Mouse (Mus musculus): Measurements from ENCODE around the gene Kcna3.
A peak's percentile ranks its signal among the peaks of the same experiment; 100 is the strongest.

Gene Kcna3

DNA sequence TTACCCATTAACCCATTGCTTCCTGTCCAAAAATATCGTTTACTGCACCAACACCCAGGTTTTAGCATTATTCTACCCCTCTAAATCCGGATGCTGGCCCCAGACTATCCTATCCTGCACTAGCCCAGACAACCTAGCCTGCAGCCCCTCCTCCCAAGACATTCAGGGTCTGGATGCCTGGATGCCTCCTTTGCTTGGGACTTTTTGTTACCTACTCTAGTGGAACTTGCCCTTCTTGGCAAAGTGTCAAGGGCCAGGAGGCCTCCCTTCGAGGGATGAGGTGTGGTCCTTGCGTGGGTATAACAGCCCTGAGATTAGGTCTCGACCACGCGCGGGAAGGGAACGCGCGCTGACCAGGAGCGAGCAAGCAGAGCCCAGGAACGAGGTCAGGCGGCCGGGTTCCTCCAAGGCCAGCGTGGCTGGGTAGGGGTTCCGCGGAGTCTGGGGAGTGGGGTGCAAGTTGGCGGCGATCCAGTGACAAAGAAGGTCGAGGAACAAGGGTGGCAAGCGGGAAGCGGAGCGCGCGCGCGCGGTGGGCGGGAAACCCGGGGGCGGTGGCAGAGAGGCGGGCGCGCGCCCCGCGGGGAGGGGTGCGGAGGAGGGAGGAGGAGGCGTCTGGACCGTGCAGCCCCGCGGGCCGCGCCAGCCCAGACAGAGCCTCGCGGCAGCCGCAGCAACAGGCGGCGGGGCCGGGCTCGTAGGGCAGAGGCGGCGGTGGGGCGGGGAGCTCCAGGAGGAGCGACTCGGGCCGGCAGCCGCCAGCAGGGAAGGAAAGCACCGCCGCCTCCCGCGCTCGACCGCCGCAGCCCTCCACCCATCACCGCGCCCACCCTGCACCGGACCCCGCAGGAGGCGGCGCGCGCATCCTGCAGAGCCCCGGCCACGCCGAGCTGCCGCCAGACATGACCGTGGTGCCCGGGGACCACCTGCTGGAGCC is at the start of gene Kcna3:
Gene Kcna3 (plus strand): TSS at position 649 of the 937 bp plus-strand sequence.
- DNase-seq (ENCODE audit: low read depth), result peak; percentile 4

DNA sequence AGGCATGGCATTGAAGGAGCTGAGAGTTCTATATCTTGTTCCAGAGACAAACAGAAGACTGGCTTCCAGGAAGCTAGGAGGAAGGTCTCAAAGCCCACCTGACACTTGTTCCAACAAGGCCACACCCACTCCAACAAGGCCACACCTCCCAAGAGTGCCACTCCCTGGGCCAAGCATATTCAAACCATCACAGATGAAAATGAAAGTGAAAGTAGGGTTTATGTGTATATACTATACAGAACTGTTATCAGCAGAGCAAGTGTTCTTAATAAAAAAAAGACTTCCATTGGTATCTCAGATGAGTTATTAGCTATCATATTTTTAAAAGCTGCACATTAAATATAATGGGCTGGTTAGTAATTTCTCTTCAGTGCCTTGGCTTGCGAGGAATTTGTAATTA is 44.6 kb upstream of the Kcna3 start:
- no peak for DNase-seq (ENCODE audit: low read depth)

DNA sequence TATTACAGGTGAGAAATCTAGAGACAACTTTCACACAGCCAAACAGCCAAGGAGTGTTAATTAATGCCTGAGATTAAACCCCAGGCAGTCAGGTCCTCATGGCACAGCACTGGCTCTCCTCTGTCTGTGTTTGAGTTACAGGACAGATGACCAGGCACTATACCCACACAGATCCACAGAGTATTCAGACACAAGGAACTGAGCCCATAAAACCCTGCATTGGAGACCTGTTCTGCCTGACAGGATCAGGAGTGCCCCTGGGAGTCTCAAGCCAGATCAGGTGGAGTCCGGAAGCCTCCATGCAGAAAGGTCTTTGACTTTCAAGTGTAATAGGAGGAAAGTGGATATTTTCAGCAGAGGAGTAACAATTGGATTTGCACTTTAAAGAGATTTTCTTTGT is 40.6 kb upstream of the Kcna3 start:
- no peak for DNase-seq (ENCODE audit: low read depth)

DNA sequence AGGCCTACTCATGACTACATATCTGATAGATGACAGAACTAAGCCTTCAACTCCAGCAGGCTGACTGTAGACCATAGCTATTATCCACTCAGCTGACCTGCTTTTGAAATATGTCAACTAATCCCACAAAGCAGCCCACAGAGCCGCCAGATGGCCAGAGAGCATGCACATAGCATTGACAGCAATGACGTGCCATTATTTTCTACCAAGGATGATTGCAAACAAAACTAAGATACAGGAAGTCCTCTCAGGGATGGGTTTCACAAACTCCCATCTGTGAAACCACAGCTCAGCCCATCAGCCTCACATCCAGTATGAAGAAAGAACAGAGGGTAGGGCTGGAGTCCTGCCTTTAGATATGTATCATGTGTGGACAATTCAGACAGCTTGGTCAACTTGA is 39.8 kb upstream of the Kcna3 start:
- peak; percentile 2 for DNase-seq (ENCODE audit: low read depth)

DNA sequence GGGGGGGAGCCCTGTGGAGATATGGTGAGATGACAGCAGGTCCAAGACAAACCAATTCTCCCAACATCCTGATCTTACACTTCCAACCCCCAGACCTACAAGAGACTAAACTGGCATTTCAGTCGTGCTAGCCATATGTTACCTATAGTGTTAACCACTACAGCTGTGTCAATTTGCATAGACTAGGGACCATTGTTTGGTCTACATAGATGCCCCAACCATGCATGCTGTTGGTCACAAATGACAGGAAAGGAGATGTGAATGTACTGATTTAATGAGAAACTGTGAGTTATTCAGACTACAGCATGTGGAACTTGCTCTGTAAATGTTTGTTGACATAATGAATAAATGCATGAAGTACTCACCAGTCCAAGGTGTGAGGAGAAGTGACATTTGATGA is 37.6 kb upstream of the Kcna3 start:
- DNase-seq (ENCODE audit: low read depth), result no peak

DNA sequence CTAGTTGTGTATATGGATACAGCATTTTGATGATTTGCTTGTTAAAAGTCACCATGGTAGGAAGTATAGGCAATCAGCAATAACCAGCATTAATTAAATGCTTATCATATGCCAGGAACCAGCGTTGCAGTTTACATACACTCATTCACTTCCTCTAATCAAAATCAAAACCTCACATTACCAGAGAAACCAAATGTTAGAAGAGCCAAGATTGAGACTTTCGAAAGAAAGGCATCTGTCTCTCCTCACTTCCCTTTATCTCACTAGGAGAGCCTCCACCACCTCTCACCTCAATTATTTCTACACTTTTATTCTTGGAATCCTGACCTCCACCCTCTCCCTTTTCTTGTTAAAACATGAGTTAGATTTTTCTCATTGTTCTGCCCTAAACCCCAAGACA is 35.8 kb upstream of the Kcna3 start:
- no peak for DNase-seq (ENCODE audit: low read depth)

DNA sequence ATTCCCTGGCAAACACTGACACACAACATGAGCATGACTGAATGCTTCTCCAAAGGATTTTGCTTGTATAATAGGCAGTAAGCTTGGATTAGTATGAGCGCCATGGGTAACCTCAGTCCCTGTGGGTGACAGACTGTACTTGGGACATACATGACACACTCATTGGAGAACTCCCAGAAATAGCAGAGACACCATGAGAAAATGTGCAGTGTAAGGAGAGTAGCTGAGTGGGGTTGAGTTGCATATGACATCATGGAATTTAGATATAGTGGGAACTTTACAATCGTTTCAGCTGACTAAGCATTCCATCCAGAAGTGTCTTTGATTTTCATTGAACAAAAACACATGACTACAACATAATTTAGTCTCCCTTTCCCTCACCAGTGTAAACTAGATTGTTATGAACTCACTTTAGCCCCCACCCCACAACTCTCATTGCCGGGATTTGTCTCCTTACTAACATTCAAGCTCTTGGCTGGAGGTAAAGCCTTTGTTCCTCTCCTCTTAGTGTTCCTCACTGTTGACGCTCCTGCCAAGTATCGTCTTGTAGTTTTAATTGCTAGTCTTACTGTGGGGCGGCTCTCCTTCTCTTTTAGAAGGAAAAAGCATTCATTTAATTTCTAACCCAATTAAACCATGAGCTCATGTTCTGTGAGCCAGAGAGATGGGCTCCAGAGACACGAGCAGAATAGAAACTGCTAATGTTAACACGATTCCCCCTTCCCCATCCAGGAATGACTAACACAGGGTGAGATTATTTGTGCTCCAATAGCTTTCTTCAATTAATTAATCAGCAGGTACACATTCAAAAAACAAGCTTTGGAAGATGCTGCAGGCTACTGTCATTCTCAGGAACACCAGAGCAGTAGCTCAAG is 33.5 kb upstream of the Kcna3 start:
- no peak for DNase-seq (ENCODE audit: low read depth)

DNA sequence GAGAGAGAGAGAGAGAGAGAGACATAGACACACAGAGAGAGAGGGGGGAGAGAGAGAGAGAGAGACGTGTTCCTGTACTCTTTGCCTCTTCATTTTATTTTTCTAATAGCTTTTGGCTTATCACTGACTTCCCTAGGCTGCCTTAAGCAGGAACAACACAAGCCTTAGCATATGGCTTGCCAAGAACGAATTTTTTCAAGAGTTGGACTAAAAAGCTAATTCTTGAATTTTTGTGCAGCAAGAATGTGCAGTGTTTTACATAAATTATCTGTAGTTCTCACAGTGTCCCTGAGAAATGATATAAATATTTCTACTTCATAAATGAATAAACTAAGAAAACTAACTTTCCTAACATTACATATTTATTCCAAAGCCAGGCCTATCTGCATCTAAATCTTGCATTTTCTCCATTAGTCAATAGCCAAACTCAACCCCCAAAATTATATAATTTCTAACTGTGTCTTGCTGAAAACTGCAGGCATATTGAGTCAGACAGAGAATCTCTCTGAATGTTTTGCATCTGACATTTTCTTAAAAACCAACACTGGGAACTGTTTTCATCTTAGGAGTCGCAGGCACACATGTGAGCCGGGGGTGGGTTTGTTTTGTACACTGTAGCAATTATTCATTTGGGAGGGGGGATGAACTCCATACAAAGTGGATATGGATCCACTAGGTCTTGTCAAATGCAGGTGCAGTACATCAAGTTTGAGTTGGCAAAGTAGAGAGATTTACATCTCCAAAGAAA is 26.5 kb upstream of the Kcna3 start:
- DNase-seq (ENCODE audit: low read depth), result no peak

DNA sequence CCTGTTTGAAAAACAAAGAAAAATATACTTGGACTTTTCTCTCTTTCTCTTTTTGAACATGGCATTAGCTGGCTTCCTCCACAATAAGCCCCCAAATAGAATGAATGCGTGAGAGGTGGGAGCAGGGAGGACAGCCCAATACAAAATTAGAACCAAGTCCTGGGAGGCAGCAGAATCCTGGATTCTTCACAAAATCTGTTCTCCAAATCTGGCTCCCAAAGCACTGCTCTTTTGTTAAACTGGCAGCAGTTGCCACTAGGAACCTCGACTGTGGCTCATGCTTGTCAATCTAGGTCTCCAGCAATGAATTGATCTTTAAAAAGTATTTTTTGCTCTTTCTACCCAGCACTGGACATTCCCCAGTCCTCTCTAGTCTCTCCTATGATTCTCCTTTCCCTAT is 17.7 kb upstream of the Kcna3 start:
- no peak for DNase-seq (ENCODE audit: low read depth)

DNA sequence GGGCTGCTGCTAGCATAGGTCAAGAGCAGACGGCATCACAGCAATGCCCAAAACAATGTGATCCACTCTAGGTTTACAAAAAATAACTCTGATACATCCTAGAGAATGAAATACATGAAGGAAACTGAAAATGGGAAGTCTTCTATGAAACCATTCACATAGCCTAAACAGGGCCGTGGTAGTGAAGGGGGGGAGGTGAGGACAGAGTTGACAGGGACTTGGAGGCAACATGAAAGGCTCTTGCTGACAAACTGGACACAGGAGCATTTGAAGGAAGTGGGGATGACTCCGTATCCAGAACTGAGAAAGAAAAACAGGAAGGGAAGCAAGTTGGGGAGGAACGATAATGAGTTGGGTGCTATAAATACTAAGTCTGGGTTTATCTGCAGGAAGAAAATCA is 4.4 kb upstream of the Kcna3 start:
- no peak for DNase-seq (ENCODE audit: low read depth)

DNA sequence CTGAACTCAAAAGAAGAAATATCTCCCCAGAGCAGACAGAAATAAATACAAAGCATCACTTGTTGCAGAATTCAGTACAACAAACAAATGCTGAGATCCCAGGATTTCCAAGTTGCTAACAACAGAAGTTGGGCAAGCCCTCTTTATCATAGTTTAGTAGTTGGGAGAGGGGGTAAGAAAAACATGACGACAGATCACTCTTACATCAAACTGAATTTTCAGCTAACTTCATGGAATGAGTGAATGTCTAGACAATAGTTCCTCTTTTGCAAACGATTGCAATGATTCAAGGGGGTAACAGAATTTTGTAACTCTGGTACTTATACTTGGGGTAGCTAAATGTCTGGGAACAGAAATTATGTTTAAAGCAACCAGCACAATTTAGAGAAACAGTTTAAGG is 1.2 kb upstream of the Kcna3 start:
- DNase-seq (ENCODE audit: low read depth), result no peak

DNA sequence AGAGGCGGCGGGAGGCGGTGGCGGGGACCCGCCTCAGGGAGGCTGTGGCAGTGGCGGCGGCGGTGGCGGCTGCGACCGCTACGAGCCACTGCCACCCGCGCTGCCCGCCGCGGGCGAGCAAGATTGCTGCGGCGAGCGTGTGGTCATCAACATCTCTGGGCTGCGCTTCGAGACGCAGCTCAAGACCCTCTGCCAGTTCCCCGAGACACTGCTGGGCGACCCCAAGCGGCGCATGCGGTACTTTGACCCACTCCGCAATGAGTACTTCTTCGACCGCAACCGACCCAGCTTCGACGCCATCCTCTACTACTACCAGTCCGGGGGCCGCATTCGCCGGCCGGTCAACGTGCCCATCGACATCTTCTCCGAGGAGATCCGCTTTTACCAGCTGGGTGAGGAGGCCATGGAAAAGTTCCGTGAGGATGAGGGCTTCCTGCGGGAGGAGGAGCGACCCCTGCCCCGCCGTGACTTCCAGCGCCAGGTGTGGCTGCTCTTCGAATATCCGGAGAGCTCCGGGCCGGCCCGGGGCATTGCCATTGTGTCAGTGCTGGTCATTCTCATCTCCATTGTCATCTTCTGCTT is 580 bp downstream of the Kcna3 start:
- DNase-seq (ENCODE audit: low read depth), result no peak

DNA sequence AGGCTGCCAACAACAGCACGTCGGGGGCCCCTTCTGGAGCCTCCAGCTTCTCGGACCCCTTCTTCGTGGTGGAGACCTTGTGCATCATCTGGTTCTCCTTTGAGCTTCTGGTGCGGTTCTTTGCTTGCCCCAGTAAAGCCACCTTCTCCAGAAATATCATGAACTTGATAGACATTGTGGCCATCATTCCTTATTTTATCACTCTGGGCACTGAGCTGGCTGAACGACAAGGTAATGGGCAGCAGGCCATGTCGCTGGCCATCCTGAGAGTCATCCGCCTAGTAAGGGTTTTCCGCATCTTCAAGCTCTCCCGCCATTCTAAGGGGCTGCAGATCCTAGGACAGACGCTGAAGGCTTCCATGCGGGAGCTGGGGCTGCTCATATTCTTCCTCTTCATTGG is 1.1 kb downstream of the Kcna3 start:
- DNase-seq (ENCODE audit: low read depth), result no peak

DNA sequence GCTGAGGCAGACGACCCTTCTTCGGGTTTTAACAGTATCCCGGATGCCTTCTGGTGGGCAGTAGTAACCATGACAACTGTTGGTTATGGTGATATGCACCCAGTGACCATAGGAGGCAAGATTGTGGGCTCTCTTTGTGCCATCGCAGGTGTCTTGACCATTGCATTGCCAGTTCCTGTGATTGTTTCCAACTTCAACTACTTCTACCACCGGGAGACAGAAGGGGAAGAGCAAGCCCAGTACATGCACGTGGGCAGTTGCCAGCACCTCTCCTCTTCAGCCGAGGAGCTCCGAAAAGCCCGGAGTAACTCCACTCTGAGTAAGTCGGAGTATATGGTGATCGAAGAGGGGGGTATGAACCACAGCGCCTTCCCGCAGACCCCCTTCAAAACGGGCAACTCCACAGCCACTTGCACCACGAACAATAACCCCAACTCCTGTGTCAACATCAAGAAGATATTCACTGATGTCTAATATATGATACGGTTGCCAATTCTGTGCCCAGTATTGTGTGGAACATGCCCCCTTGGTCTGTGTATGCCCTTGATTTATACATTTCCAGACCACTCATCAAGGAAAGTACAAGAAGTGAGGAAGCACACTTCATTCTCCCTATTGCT is 1.7 kb downstream of the Kcna3 start:
- DNase-seq (ENCODE audit: low read depth), result no peak

DNA sequence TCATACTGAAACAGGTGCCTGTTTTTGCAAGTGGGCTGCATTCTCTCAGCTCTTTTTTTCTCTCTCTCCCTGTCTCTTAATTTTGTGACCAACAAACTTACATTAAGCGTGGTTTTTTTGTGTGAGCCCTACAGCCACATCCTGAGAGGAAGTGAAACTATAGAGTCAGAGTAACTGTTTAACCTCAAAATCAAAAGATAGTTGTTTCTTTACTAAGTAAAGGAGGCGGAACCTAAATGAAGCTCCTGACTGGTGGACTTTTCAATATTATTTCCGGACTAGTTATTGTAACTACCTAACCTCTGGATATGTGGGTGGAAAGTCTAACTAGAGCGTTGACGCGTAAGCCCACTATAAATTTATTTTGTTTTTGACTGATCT is 2.2 kb downstream of the Kcna3 start:
- DNase-seq (ENCODE audit: low read depth), result no peak

DNA sequence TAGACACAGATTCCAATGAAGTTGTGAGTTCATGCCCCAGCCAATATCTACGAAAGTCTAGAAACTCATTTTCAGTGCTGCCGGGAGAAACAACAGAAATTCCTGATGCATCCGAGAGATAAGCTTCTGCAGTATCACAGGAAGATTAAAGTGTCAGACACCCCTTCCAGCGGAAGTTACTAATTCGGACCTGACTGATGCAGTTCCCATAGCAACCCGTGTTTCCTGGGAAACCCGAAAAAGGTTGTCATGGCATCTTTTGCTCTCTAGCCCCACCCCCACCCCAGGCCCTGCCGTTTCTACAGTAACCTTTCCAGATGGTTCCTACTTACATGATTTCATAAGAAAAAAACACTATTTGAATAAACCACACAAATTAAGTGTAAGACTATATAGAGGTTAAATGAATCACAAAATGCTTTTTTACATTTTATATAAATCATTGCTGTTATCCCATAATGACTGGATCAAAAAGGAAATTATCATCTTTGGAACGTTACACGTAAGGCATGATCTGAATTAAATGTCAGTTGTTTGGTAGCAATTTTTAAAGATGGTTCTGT is 2.8 kb downstream of the Kcna3 start:
- no peak for DNase-seq (ENCODE audit: low read depth)

DNA sequence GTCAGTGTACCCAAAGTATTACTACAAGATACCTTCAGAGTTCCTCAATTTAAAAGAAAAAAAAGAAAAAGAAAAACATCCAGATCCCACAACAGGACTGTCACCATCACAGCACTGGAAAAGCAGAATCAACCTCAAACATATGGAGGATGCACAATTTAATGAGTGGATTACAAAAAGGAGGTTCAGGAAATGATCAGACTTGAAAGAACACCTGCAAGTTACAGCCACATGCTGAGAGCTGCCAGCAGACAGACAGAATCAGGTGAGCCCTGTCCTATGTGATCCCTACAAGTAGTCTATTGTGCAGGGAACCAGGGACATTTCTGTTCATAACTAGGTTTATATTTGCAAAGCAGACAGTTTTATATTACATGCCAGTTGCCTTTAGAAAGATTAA is 3.3 kb downstream of the Kcna3 start:
- no peak for DNase-seq (ENCODE audit: low read depth)

DNA sequence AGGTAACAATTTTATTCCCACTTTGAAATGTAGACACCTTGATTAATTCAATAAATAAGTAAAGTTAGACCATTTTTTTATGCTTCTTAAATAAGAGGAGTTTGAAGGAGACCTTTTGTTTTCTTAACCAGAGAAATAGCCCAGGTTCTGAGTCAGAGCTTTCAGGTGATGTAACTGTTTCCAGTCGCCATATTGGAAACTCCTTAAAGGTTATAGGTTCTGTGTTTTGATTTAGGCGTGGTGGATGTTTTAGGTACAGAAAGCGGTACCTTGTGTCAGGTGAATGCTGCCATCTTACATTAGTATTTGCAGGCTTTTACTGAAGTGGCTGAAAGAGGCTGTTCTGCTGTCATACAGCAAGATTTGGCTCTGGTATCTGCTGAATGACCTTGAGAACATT is 4.4 kb downstream of the Kcna3 start:
- DNase-seq (ENCODE audit: low read depth), result no peak

DNA sequence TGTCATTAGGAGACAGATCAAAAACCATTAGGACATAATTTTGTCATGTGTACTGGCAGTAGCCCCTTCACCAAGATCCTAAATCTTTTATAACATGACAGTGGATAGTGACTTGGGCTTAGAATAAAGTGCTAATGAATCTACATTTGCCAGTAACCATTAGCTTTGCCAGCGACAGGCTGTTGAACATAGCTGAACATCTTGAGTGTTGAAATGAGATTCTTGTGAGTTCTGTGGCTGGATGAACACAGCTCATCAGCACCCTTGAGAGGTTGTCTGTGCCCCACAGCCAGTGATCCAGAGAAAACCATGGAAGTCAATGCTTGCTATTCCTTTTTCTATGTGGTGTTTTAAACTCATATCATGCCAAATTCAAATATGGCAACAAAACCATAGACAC is 5.7 kb downstream of the Kcna3 start:
- no peak for DNase-seq (ENCODE audit: low read depth)

DNA sequence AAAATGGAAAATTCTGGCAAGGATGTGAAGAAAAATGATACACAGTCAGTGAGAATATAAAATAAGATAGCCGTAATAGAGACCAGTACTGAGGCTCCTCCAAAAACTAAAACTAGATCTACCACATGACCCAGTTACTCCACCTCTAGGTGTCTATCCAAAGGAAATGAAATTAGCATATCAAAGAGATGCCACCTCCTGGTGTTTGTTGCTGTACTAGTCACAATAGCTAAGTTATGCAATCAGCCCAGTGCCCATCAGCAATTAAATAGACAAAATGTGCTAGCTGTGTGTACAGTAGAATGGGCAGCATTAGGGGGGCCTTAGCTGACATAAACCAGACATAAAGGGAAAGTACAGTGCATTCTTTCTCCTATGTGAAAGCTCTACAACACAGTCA is 25.5 kb downstream of the Kcna3 start:
- DNase-seq (ENCODE audit: low read depth), result no peak

DNA sequence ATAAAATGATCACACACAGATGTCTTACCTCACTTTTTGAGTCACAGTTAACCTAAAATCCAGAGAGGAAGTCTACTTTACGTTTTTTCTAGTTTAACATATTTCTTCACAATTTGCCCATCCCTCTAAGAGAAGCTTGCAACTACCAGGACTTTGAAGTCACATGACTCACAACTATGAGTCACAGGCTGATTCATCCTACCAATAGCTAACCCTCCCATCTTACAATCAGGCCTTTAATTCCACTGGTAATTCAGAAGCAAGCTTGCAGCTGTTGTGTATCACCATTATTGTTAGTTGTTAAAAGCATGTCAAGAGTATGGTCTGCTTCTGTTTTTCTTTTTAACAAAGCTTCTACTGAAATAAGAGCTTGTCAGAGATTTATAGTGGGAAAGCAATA is 26.8 kb downstream of the Kcna3 start:
- DNase-seq (ENCODE audit: low read depth), result peak; percentile 59
